Mouse (Mus musculus): ENCODE results near the gene Amn. TPM values are rescaled to one million over a fixed set of nuclear protein-coding genes. Genes with fewer than 3 reads are reported as not detected.

The Amn gene
- polyA plus RNA-seq, 1 experiment = 0.09 TPM

GRCm38 (mm10) chr12:111267673-111268325, 3.1 kb upstream of the Amn start:
- H3K79me2 ChIP-seq (ENCODE audit: control insufficient read depth, insufficient read depth) = no peaks in the 10 kb centered on the region
- H3K79me3 ChIP-seq (ENCODE audit: low read depth) = no peaks in the 10 kb centered on the region
- no peak overlapping the region for H3K4me3 ChIP-seq (ENCODE audit: insufficient read depth, poor library complexity, severe bottlenecking)
- H3ac ChIP-seq (ENCODE audit: control insufficient read depth, insufficient read length, low read depth) = no peak overlapping the region
- TF ChIP-seq USF1 (IDR thresholded peaks at IDR 0.05; ENCODE audit: low read depth) (no peak), MYOD1 (IDR thresholded peaks at IDR 0.05; ENCODE audit: control insufficient read depth, insufficient read length, low read depth) (no peak), FOSL1 (IDR thresholded peaks at IDR 0.05; ENCODE audit: insufficient read depth, low read length, poor library complexity, severe bottlenecking) (no peak), MYOG (IDR thresholded peaks at IDR 0.05; ENCODE audit: control insufficient read depth, extremely low read depth, insufficient read length) (no peak), CTCF (IDR thresholded peaks at IDR 0.05; ENCODE audit: control insufficient read depth, insufficient read depth, insufficient read length) (no peak), MAX (IDR thresholded peaks at IDR 0.05) (no peak), CEBPB (IDR thresholded peaks at IDR 0.05; ENCODE audit: low read depth) (no peak)
- H3K36me3 ChIP-seq (ENCODE audit: control insufficient read depth, insufficient read depth) = peaks cover 12% of the 10 kb centered on the region
- no peaks in the 10 kb centered on the region for H3K27me3 ChIP-seq (ENCODE audit: control insufficient read depth, insufficient read depth, insufficient read length)

GRCm38 (mm10) chr12:111271406-111271805, 511 bp downstream of the Amn start:
- H3K4me3 ChIP-seq (ENCODE audit: insufficient read depth, poor library complexity, severe bottlenecking) = no peak overlapping the region
- no peaks in the 10 kb centered on the region for H3K36me3 ChIP-seq (ENCODE audit: control insufficient read depth, insufficient read depth)
- no peaks in the 10 kb centered on the region for H3K79me2 ChIP-seq (ENCODE audit: control insufficient read depth, insufficient read depth)
- no peaks in the 10 kb centered on the region for H3K79me3 ChIP-seq (ENCODE audit: low read depth)
- H3ac ChIP-seq (ENCODE audit: control insufficient read depth, insufficient read length, low read depth) = no peak overlapping the region
- H3K27me3 ChIP-seq (ENCODE audit: control insufficient read depth, insufficient read depth, insufficient read length) = peaks cover 7% of the 10 kb centered on the region
- TF ChIP-seq MYOD1 (IDR thresholded peaks at IDR 0.05; ENCODE audit: control insufficient read depth, insufficient read length, low read depth) = no peak
- no peak for TF ChIP-seq USF1 (IDR thresholded peaks at IDR 0.05; ENCODE audit: low read depth)
- no peak for TF ChIP-seq MAX (IDR thresholded peaks at IDR 0.05)
- TF ChIP-seq CTCF (IDR thresholded peaks at IDR 0.05; ENCODE audit: control insufficient read depth, insufficient read depth, insufficient read length) = no peak
- no peak for TF ChIP-seq CEBPB (IDR thresholded peaks at IDR 0.05; ENCODE audit: low read depth)
- no peak for TF ChIP-seq FOSL1 (IDR thresholded peaks at IDR 0.05; ENCODE audit: insufficient read depth, low read length, poor library complexity, severe bottlenecking)
- no peak for TF ChIP-seq MYOG (IDR thresholded peaks at IDR 0.05; ENCODE audit: control insufficient read depth, extremely low read depth, insufficient read length)

GRCm38 (mm10) chr12:111271966-111272365, 1.1 kb downstream of the Amn start:
- H3K79me3 ChIP-seq (ENCODE audit: low read depth) = no peaks in the 10 kb centered on the region
- no peaks in the 10 kb centered on the region for H3K36me3 ChIP-seq (ENCODE audit: control insufficient read depth, insufficient read depth)
- no peaks in the 10 kb centered on the region for H3K79me2 ChIP-seq (ENCODE audit: control insufficient read depth, insufficient read depth)
- no peak overlapping the region for H3K4me3 ChIP-seq (ENCODE audit: insufficient read depth, poor library complexity, severe bottlenecking)
- no peak for TF ChIP-seq MYOD1 (IDR thresholded peaks at IDR 0.05; ENCODE audit: control insufficient read depth, insufficient read length, low read depth)
- TF ChIP-seq MAX (IDR thresholded peaks at IDR 0.05) = no peak
- TF ChIP-seq CEBPB (IDR thresholded peaks at IDR 0.05; ENCODE audit: low read depth) = no peak
- TF ChIP-seq MYOG (IDR thresholded peaks at IDR 0.05; ENCODE audit: control insufficient read depth, extremely low read depth, insufficient read length) = no peak
- no peak overlapping the region for H3ac ChIP-seq (ENCODE audit: control insufficient read depth, insufficient read length, low read depth)
- H3K27me3 ChIP-seq (ENCODE audit: control insufficient read depth, insufficient read depth, insufficient read length) = peaks cover 7% of the 10 kb centered on the region

- H3K4me3 ChIP-seq (ENCODE audit: insufficient read depth, poor library complexity, severe bottlenecking) = no peak overlapping the region
- no peaks in the 10 kb centered on the region for H3K79me2 ChIP-seq (ENCODE audit: control insufficient read depth, insufficient read depth)
- H3ac ChIP-seq (ENCODE audit: control insufficient read depth, insufficient read length, low read depth) = no peak overlapping the region
- H3K36me3 ChIP-seq (ENCODE audit: control insufficient read depth, insufficient read depth) = no peaks in the 10 kb centered on the region
- H3K79me3 ChIP-seq (ENCODE audit: low read depth) = no peaks in the 10 kb centered on the region
- peaks cover 7% of the 10 kb centered on the region for H3K27me3 ChIP-seq (ENCODE audit: control insufficient read depth, insufficient read depth, insufficient read length)
- TF ChIP-seq MYOG (IDR thresholded peaks at IDR 0.05; ENCODE audit: control insufficient read depth, extremely low read depth, insufficient read length) (no peak), CTCF (IDR thresholded peaks at IDR 0.05; ENCODE audit: control insufficient read depth, insufficient read depth, insufficient read length) (peak; percentile 85)
Measured at GRCm38 (mm10) chr12:111272420-111272819, 1.5 kb downstream of the Amn start.

- Histone ChIP-seq H3K79me3 (ENCODE audit: low read depth) (no peaks in the 10 kb centered on the region), H3ac (ENCODE audit: control insufficient read depth, insufficient read length, low read depth) (no peak overlapping the region), H3K4me3 (ENCODE audit: insufficient read depth, poor library complexity, severe bottlenecking) (no peak overlapping the region), H3K36me3 (ENCODE audit: control insufficient read depth, insufficient read depth) (no peaks in the 10 kb centered on the region), H3K27me3 (ENCODE audit: control insufficient read depth, insufficient read depth, insufficient read length) (peaks cover 7% of the 10 kb centered on the region), H3K79me2 (ENCODE audit: control insufficient read depth, insufficient read depth) (no peaks in the 10 kb centered on the region)
- TF ChIP-seq MAX (IDR thresholded peaks at IDR 0.05) (no peak), USF1 (IDR thresholded peaks at IDR 0.05; ENCODE audit: low read depth) (no peak), CEBPB (IDR thresholded peaks at IDR 0.05; ENCODE audit: low read depth) (no peak), FOSL1 (IDR thresholded peaks at IDR 0.05; ENCODE audit: insufficient read depth, low read length, poor library complexity, severe bottlenecking) (no peak), CTCF (IDR thresholded peaks at IDR 0.05; ENCODE audit: control insufficient read depth, insufficient read depth, insufficient read length) (no peak), MYOD1 (IDR thresholded peaks at IDR 0.05; ENCODE audit: control insufficient read depth, insufficient read length, low read depth) (no peak), MYOG (IDR thresholded peaks at IDR 0.05; ENCODE audit: control insufficient read depth, extremely low read depth, insufficient read length) (no peak)
Measured at GRCm38 (mm10) chr12:111274006-111274405, 3.1 kb downstream of the Amn start.
